Mouse (Mus musculus): ENCODE measurements around the gene Rsg1.

DNA sequence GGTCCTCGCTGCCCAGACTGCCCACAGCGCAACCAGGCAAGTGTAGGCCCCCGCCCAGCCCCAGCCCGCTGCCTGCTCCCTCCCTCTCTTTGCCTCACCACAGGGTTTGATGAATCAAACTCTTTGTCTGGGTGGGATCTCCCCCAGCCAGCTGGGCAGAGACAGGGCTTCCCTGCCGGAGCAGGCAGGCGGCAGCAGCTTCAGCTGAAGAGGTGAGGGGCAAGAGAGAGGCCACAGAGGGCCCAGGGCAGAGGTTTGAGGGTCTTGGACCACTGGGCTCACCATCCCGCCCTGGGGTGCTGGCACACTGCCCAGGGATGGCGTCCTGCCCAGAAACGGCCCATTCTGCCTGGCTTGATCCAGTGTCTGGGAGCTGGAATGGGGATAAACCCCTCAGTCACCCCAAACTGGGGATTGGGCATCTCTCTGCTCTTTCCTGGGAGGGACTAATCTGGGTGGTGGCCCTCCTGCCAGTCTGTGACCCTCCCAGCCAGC lies 31.2 kb downstream of the Rsg1 start:
- TF ChIP-seq GATA1 (IDR thresholded peaks at IDR 0.05; ENCODE audit: low read length) (no peak), TAL1 (IDR thresholded peaks at IDR 0.05; ENCODE audit: low read length) (no peak)

All from erythroblast, embryonic 14.5 days (primary cell).